Mouse (Mus musculus) neural tube, embryonic 12.5 days (tissue): ENCODE data around the gene Noc4l. TPM values are rescaled to one million over a fixed set of nuclear protein-coding genes. Genes with fewer than 3 reads are reported as not detected.

Experiments used
- ATAC-seq: fragments of 200-750 bp; cut with Nextera tagmentation; 2 replicates; pipeline ENCODE4 v1.8.0; 2017; ENCODE audit warnings: low read depth, mild to moderate bottlenecking, moderate TSS enrichment, moderate library complexity; ENCODE audit not compliant: low FRiP score
- H3K27ac ChIP-seq: fragments of 300-500 bp; sonication (generic); 2 replicates; pipeline ENCODE4 v1.5.1; 2016
- H3K27me3 ChIP-seq: fragments of 300-500 bp; sonication (generic); replicated peaks from 2 replicates; pipeline ENCODE4 v1.6.1; 2016; ENCODE audit warnings: mild to moderate bottlenecking
- H3K36me3 ChIP-seq: fragments of 300-500 bp; sonication (generic); 2 replicates; pipeline ENCODE4 v1.6.1; 2016; ENCODE audit warnings: mild to moderate bottlenecking
- H3K4me1 ChIP-seq: fragments of 300-500 bp; sonication (generic); 2 replicates; pipeline ENCODE4 v1.6.1; 2016
- H3K4me2 ChIP-seq: fragments of 300-500 bp; sonication (generic); replicated peaks from 2 replicates; pipeline ENCODE4 v1.6.1; 2016; ENCODE audit warnings: mild to moderate bottlenecking
- H3K4me3 ChIP-seq: fragments of 300-500 bp; sonication (generic); 2 replicates; pipeline ENCODE4 v1.5.1; 2016
- H3K9ac ChIP-seq: fragments of 300-500 bp; sonication (generic); 2 replicates; pipeline ENCODE4 v1.6.1; 2016; ENCODE audit warnings: mild to moderate bottlenecking
- H3K9me3 ChIP-seq: fragments of 300-500 bp; sonication (generic); 2 replicates; pipeline ENCODE4 v1.6.1; 2016; ENCODE audit warnings: mild to moderate bottlenecking
- WGBS: fragments of 180-500 bp; shearing (Covaris S2); methylation state at CpG from one replicate; pipeline ENCODE4 v1.1.7; 2016; 5-methylcytosine and 5-hydroxymethylcytosine counted together
- polyA plus RNA-seq: library from polyadenylated mRNA; unstranded; fragments of >200 nt; fragmentation: Nextera tagmentation; extraction: Ambion mirVana; gene quantifications from 2 replicates; pipeline ENCODE4 v1.2.1, GENCODE M21; 2016

The Noc4l gene
- 49.2 and 50.4 TPM in 2 replicates for polyA plus RNA-seq

GRCm38 (mm10) chr5:110652719-110653648, at the start of gene Noc4l, which contains the start of gene Ddx51:
TSS of gene Noc4l (minus strand) at chr5:110653417.
TSS of gene Ddx51 (plus strand) at chr5:110653451.
- peak within 1 kb of the TSS; percentile 89 for H3K4me3 ChIP-seq
- H3K27me3 ChIP-seq: no peaks in the 10 kb centered on the region
- H3K36me3 ChIP-seq: peaks cover 72% of the 10 kb centered on the region
- WGBS: 1% methylated on average over 91 of the region's 91 CpGs
- no peaks in the 10 kb centered on the region for H3K9me3 ChIP-seq
- peaks cover 16% of the 10 kb centered on the region for H3K4me1 ChIP-seq
- peak within 1 kb of the TSS; percentile 82 for H3K9ac ChIP-seq
- no peak within 1 kb of the TSS for H3K27ac ChIP-seq
- peak; percentile 80 for ATAC-seq
- peak within 1 kb of the TSS; percentile 86 for H3K4me2 ChIP-seq

GRCm38 (mm10) chr5:110698617-110699016, 45.4 kb upstream of the Noc4l start:
- 81% methylated on average over 4 of the region's 4 CpGs for WGBS
- Histone ChIP-seq H3K27ac (no peak overlapping the region), H3K4me1 (no peaks in the 10 kb centered on the region), H3K9ac (no peak overlapping the region), H3K27me3 (no peaks in the 10 kb centered on the region), H3K36me3 (peaks cover 92% of the 10 kb centered on the region), H3K9me3 (no peaks in the 10 kb centered on the region), H3K4me2 (no peak overlapping the region), H3K4me3 (no peak overlapping the region)
- no peak for ATAC-seq

- H3K9ac ChIP-seq: no peak overlapping the region
- WGBS: 94% methylated on average over 8 of the region's 8 CpGs
- no peak for ATAC-seq
- H3K27me3 ChIP-seq: no peaks in the 10 kb centered on the region
- no peak overlapping the region for H3K4me3 ChIP-seq
- no peak overlapping the region for H3K27ac ChIP-seq
- H3K4me1 ChIP-seq: no peaks in the 10 kb centered on the region
- H3K4me2 ChIP-seq: no peak overlapping the region
- peaks cover 91% of the 10 kb centered on the region for H3K36me3 ChIP-seq
- no peaks in the 10 kb centered on the region for H3K9me3 ChIP-seq
These were observed 28.8 kb upstream of the Noc4l start for GRCm38 (mm10) chr5:110682041-110682440.

- no peak for ATAC-seq
- Histone ChIP-seq H3K4me2 (no peak overlapping the region), H3K9ac (no peak overlapping the region), H3K36me3 (peaks cover 86% of the 10 kb centered on the region), H3K9me3 (no peaks in the 10 kb centered on the region), H3K27me3 (no peaks in the 10 kb centered on the region), H3K27ac (no peak overlapping the region), H3K4me1 (no peaks in the 10 kb centered on the region), H3K4me3 (no peak overlapping the region)
- 66% methylated on average over 6 of the region's 6 CpGs for WGBS
These were observed 12.4 kb upstream of the Noc4l start for GRCm38 (mm10) chr5:110665486-110666121.

- H3K27ac ChIP-seq: no peak overlapping the region
- H3K4me2 ChIP-seq: no peak overlapping the region
- 92% methylated on average over 2 of the region's 2 CpGs for WGBS
- no peak overlapping the region for H3K4me3 ChIP-seq
- H3K9me3 ChIP-seq: no peaks in the 10 kb centered on the region
- H3K27me3 ChIP-seq: no peaks in the 10 kb centered on the region
- H3K36me3 ChIP-seq: peaks cover 86% of the 10 kb centered on the region
- no peak overlapping the region for H3K9ac ChIP-seq
- no peak for ATAC-seq
- no peaks in the 10 kb centered on the region for H3K4me1 ChIP-seq
These were observed 11.6 kb upstream of the Noc4l start for GRCm38 (mm10) chr5:110664750-110665269.

GRCm38 (mm10) chr5:110664041-110664440, 10.8 kb upstream of the Noc4l start:
- Histone ChIP-seq H3K4me1 (no peaks in the 10 kb centered on the region), H3K27me3 (no peaks in the 10 kb centered on the region), H3K27ac (no peak overlapping the region), H3K36me3 (peaks cover 87% of the 10 kb centered on the region), H3K4me3 (no peak overlapping the region), H3K9ac (no peak overlapping the region), H3K9me3 (no peaks in the 10 kb centered on the region), H3K4me2 (no peak overlapping the region)
- WGBS: 95% methylated on average over 2 of the region's 2 CpGs
- ATAC-seq: no peak

- H3K27me3 ChIP-seq: no peaks in the 10 kb centered on the region
- H3K4me2 ChIP-seq: no peak overlapping the region
- peaks cover 88% of the 10 kb centered on the region for H3K36me3 ChIP-seq
- no peak overlapping the region for H3K9ac ChIP-seq
- no peaks in the 10 kb centered on the region for H3K9me3 ChIP-seq
- no peaks in the 10 kb centered on the region for H3K4me1 ChIP-seq
- H3K4me3 ChIP-seq: no peak overlapping the region
- ATAC-seq: no peak
- H3K27ac ChIP-seq: no peak overlapping the region
These were observed 6.5 kb upstream of the Noc4l start for GRCm38 (mm10) chr5:110659682-110660081.

GRCm38 (mm10) chr5:110653686-110654085, 469 bp upstream of the Noc4l start:
- Histone ChIP-seq H3K9me3 (no peaks in the 10 kb centered on the region), H3K4me2 (peak overlapping the region; percentile 86), H3K9ac (peak overlapping the region; percentile 82), H3K27ac (no peak overlapping the region), H3K4me3 (peak overlapping the region; percentile 89), H3K36me3 (peaks cover 72% of the 10 kb centered on the region), H3K27me3 (no peaks in the 10 kb centered on the region), H3K4me1 (peaks cover 16% of the 10 kb centered on the region)
- ATAC-seq: peak; percentile 64
- 2% methylated on average over 37 of the region's 37 CpGs for WGBS

- H3K27me3 ChIP-seq: no peaks in the 10 kb centered on the region
These were observed 6.8 kb downstream of the Noc4l start for GRCm38 (mm10) chr5:110646377-110646776.

GRCm38 (mm10) chr5:110639459-110639858, 13.8 kb downstream of the Noc4l start:
- no peak for ATAC-seq
- Histone ChIP-seq H3K36me3 (no peaks in the 10 kb centered on the region), H3K27ac (no peak overlapping the region), H3K4me3 (no peak overlapping the region), H3K27me3 (no peaks in the 10 kb centered on the region), H3K9ac (no peak overlapping the region), H3K9me3 (no peaks in the 10 kb centered on the region), H3K4me2 (peak overlapping the region; percentile 33), H3K4me1 (no peaks in the 10 kb centered on the region)
- 25% methylated on average over 12 of the region's 12 CpGs for WGBS

More at GRCm38 (mm10) chr5:110646377-110646776, 6.8 kb downstream of the Noc4l start:
- no peak overlapping the region for H3K4me2 ChIP-seq
- no peaks in the 10 kb centered on the region for H3K9me3 ChIP-seq
- no peak overlapping the region for H3K4me3 ChIP-seq
- H3K27ac ChIP-seq: no peak overlapping the region
- no peak overlapping the region for H3K9ac ChIP-seq
- H3K4me1 ChIP-seq: no peaks in the 10 kb centered on the region
- H3K36me3 ChIP-seq: peaks cover 56% of the 10 kb centered on the region
- ATAC-seq: no peak

- no peaks in the 10 kb centered on the region for H3K36me3 ChIP-seq
- WGBS: 78% methylated on average over 7 of the region's 7 CpGs
- H3K9ac ChIP-seq: no peak overlapping the region
- H3K9me3 ChIP-seq: no peaks in the 10 kb centered on the region
- no peaks in the 10 kb centered on the region for H3K4me1 ChIP-seq
- H3K27ac ChIP-seq: no peak overlapping the region
- no peaks in the 10 kb centered on the region for H3K27me3 ChIP-seq
- no peak for ATAC-seq
- no peak overlapping the region for H3K4me3 ChIP-seq
- no peak overlapping the region for H3K4me2 ChIP-seq
These were observed 14.7 kb downstream of the Noc4l start for GRCm38 (mm10) chr5:110638306-110639074.
